Mouse (Mus musculus) embryonic facial prominence, embryonic 12.5 days (tissue): ENCODE measurements at regions not wholly inside any gene's neighbourhood (a gene's known extent, or its start where the extent isn't known, plus 50 kb on each side); places are given as distances from the start of the nearest gene placed in this dataset.

Experiments used
- ATAC-seq: fragments of 200-750 bp; cut with Nextera tagmentation; 2 replicates; pipeline ENCODE4 v1.8.0; 2017; ENCODE audit not compliant: insufficient number of reproducible peaks, insufficient read depth, low FRiP score, low TSS enrichment
- H3K27ac ChIP-seq: fragments of 300-500 bp; sonication (generic); 2 replicates; pipeline ENCODE4 v1.5.1; 2016; ENCODE audit warnings: mild to moderate bottlenecking
- H3K27me3 ChIP-seq: fragments of 300-500 bp; sonication (generic); 2 replicates; pipeline ENCODE4 v1.6.1; 2016; ENCODE audit warnings: mild to moderate bottlenecking, moderate library complexity
- H3K36me3 ChIP-seq: fragments of 300-500 bp; sonication (generic); 2 replicates; pipeline ENCODE4 v1.6.1; 2016; ENCODE audit warnings: mild to moderate bottlenecking
- H3K4me1 ChIP-seq: fragments of 300-500 bp; sonication (generic); 2 replicates; pipeline ENCODE4 v1.6.1; 2016
- H3K4me2 ChIP-seq: fragments of 300-500 bp; sonication (generic); replicated peaks from 2 replicates; pipeline ENCODE4 v1.6.1; 2016; ENCODE audit warnings: mild to moderate bottlenecking, moderate library complexity
- H3K4me3 ChIP-seq: fragments of 300-500 bp; sonication (generic); 2 replicates; pipeline ENCODE4 v1.5.1; 2016; ENCODE audit warnings: mild to moderate bottlenecking
- H3K9ac ChIP-seq: fragments of 300-500 bp; sonication (generic); 2 replicates; pipeline ENCODE4 v1.6.1; 2016; ENCODE audit warnings: mild to moderate bottlenecking, moderate library complexity
- H3K9me3 ChIP-seq: fragments of 300-500 bp; sonication (generic); 2 replicates; pipeline ENCODE4 v1.6.1; 2016; ENCODE audit warnings: mild to moderate bottlenecking, moderate library complexity
- WGBS: fragments of 180-500 bp; shearing (Covaris S2); methylation state at CpG from one replicate; pipeline ENCODE4 v1.1.7; 2016; 5-methylcytosine and 5-hydroxymethylcytosine counted together

GRCm38 (mm10) chr12:109272101-109272500 lies 180.5 kb upstream of the Dlk1 start:
- Histone ChIP-seq H3K4me1 (no peaks in the 10 kb centered on the region), H3K4me3 (no peak overlapping the region), H3K27ac (no peak overlapping the region), H3K36me3 (no peaks in the 10 kb centered on the region), H3K9ac (no peak overlapping the region), H3K27me3 (no peaks in the 10 kb centered on the region), H3K9me3 (no peaks in the 10 kb centered on the region), H3K4me2 (no peak overlapping the region)
- no peak for ATAC-seq
- 80% methylated on average over 5 of the region's 5 CpGs for WGBS

- H3K9ac ChIP-seq = no peak overlapping the region
- ATAC-seq = no peak
- H3K27ac ChIP-seq = no peak overlapping the region
- no peaks in the 10 kb centered on the region for H3K27me3 ChIP-seq
- H3K4me3 ChIP-seq = no peak overlapping the region
- no peaks in the 10 kb centered on the region for H3K36me3 ChIP-seq
- no peak overlapping the region for H3K4me2 ChIP-seq
- H3K4me1 ChIP-seq = no peaks in the 10 kb centered on the region
- 25% methylated on average over 6 of the region's 6 CpGs for WGBS
- no peaks in the 10 kb centered on the region for H3K9me3 ChIP-seq
These were observed 137.8 kb upstream of the Dlk1 start for GRCm38 (mm10) chr12:109314850-109315249.

GRCm38 (mm10) chr12:109325986-109326385 lies 126.6 kb upstream of the Dlk1 start:
- no peak overlapping the region for H3K4me3 ChIP-seq

GRCm38 (mm10) chr12:109371327-109371726 lies 81.3 kb upstream of the Dlk1 start:
- WGBS = 73% methylated on average over 2 of the region's 2 CpGs
- no peak overlapping the region for H3K9ac ChIP-seq
- no peaks in the 10 kb centered on the region for H3K27me3 ChIP-seq
- no peaks in the 10 kb centered on the region for H3K36me3 ChIP-seq
- no peak overlapping the region for H3K4me3 ChIP-seq
- no peak overlapping the region for H3K27ac ChIP-seq
- H3K9me3 ChIP-seq = no peaks in the 10 kb centered on the region
- H3K4me1 ChIP-seq = no peaks in the 10 kb centered on the region
- H3K4me2 ChIP-seq = no peak overlapping the region
- no peak for ATAC-seq

More at GRCm38 (mm10) chr12:109325986-109326385, 126.6 kb upstream of the Dlk1 start:
- no peaks in the 10 kb centered on the region for H3K27me3 ChIP-seq
- no peak overlapping the region for H3K9ac ChIP-seq
- no peaks in the 10 kb centered on the region for H3K9me3 ChIP-seq
- ATAC-seq = no peak
- H3K4me1 ChIP-seq = no peaks in the 10 kb centered on the region
- no peaks in the 10 kb centered on the region for H3K36me3 ChIP-seq
- 50% methylated on average over 11 of the region's 11 CpGs for WGBS
- H3K27ac ChIP-seq = no peak overlapping the region
- no peak overlapping the region for H3K4me2 ChIP-seq

- ATAC-seq = no peak
- no peaks in the 10 kb centered on the region for H3K36me3 ChIP-seq
- WGBS = 78% methylated on average over 5 of the region's 5 CpGs
These were observed 66.8 kb upstream of the Dlk1 start for GRCm38 (mm10) chr12:109385794-109386193.

GRCm38 (mm10) chr12:109388791-109389190 lies 63.8 kb upstream of the Dlk1 start:
- no peak overlapping the region for H3K4me3 ChIP-seq
- no peak for ATAC-seq
- H3K4me2 ChIP-seq = no peak overlapping the region
- H3K9ac ChIP-seq = no peak overlapping the region
- H3K9me3 ChIP-seq = no peaks in the 10 kb centered on the region
- 52% methylated on average over 7 of the region's 7 CpGs for WGBS
- peaks cover 3% of the 10 kb centered on the region; the same call in 1 of the 2 replicates for H3K4me1 ChIP-seq
- H3K27me3 ChIP-seq = peaks cover 7% of the 10 kb centered on the region; the same call in 1 of the 2 replicates
- H3K36me3 ChIP-seq = no peaks in the 10 kb centered on the region
- no peak overlapping the region for H3K27ac ChIP-seq

More at GRCm38 (mm10) chr12:109385794-109386193, 66.8 kb upstream of the Dlk1 start:
- Histone ChIP-seq H3K9me3 (no peaks in the 10 kb centered on the region), H3K4me3 (no peak overlapping the region), H3K4me2 (no peak overlapping the region), H3K27me3 (no peaks in the 10 kb centered on the region), H3K9ac (no peak overlapping the region), H3K4me1 (no peaks in the 10 kb centered on the region), H3K27ac (no peak overlapping the region)

GRCm38 (mm10) chr12:109390388-109390920 lies 62.2 kb upstream of the Dlk1 start:
- peaks cover 12% of the 10 kb centered on the region; the same call in 1 of the 2 replicates for H3K4me1 ChIP-seq
- H3K27ac ChIP-seq = no peak overlapping the region
- WGBS = 94% methylated on average over 12 of the region's 12 CpGs
- H3K4me3 ChIP-seq = no peak overlapping the region
- no peaks in the 10 kb centered on the region for H3K9me3 ChIP-seq
- H3K9ac ChIP-seq = no peak overlapping the region
- H3K36me3 ChIP-seq = no peaks in the 10 kb centered on the region
- H3K27me3 ChIP-seq = peaks cover 7% of the 10 kb centered on the region; the same call in 1 of the 2 replicates
- no peak overlapping the region for H3K4me2 ChIP-seq
- ATAC-seq = no peak

- Histone ChIP-seq H3K9ac (no peak overlapping the region), H3K36me3 (no peaks in the 10 kb centered on the region), H3K27ac (no peak overlapping the region), H3K4me3 (no peak overlapping the region), H3K27me3 (peaks cover 7% of the 10 kb centered on the region; the same call in 1 of the 2 replicates), H3K4me2 (no peak overlapping the region), H3K4me1 (peaks cover 12% of the 10 kb centered on the region; the same call in 1 of the 2 replicates), H3K9me3 (no peaks in the 10 kb centered on the region)
- no peak for ATAC-seq
- WGBS = 83% methylated on average over 8 of the region's 8 CpGs
These were observed 61.6 kb upstream of the Dlk1 start for GRCm38 (mm10) chr12:109390978-109391377.

GRCm38 (mm10) chr12:109393326-109393725 lies 59.3 kb upstream of the Dlk1 start:
- Histone ChIP-seq H3K4me2 (peak overlapping the region; percentile 35), H3K4me3 (no peak overlapping the region), H3K36me3 (no peaks in the 10 kb centered on the region), H3K27me3 (peaks cover 7% of the 10 kb centered on the region; the same call in 1 of the 2 replicates), H3K27ac (no peak overlapping the region), H3K9ac (no peak overlapping the region), H3K9me3 (no peaks in the 10 kb centered on the region), H3K4me1 (peaks cover 14% of the 10 kb centered on the region; the same call in 1 of the 2 replicates)
- WGBS = 44% methylated on average over 8 of the region's 8 CpGs
- ATAC-seq = no peak

- 0 out of 2 replicates have a peak, but pooled peaks have one; percentile 7 for ATAC-seq
- 6% methylated on average over 15 of the region's 15 CpGs for WGBS
- Histone ChIP-seq H3K27ac (0 out of 2 replicates have a peak overlapping the region, but pooled peaks have one; percentile 33), H3K27me3 (peaks cover 7% of the 10 kb centered on the region; the same call in 1 of the 2 replicates), H3K36me3 (no peaks in the 10 kb centered on the region), H3K4me2 (peak overlapping the region; percentile 35), H3K9ac (no peak overlapping the region), H3K9me3 (no peaks in the 10 kb centered on the region), H3K4me3 (no peak overlapping the region), H3K4me1 (peaks cover 15% of the 10 kb centered on the region; the same call in 1 of the 2 replicates)
These were observed 58.8 kb upstream of the Dlk1 start for GRCm38 (mm10) chr12:109393795-109394194.

GRCm38 (mm10) chr12:109394396-109394795 lies 58.2 kb upstream of the Dlk1 start:
- H3K27ac ChIP-seq = no peak overlapping the region
- H3K4me2 ChIP-seq = no peak overlapping the region
- H3K36me3 ChIP-seq = no peaks in the 10 kb centered on the region
- H3K27me3 ChIP-seq = peaks cover 7% of the 10 kb centered on the region; the same call in 1 of the 2 replicates
- peaks cover 20% of the 10 kb centered on the region for H3K4me1 ChIP-seq
- H3K9me3 ChIP-seq = no peaks in the 10 kb centered on the region
- H3K9ac ChIP-seq = no peak overlapping the region
- WGBS = 40% methylated on average over 11 of the region's 11 CpGs
- no peak overlapping the region for H3K4me3 ChIP-seq
- ATAC-seq = no peak

GRCm38 (mm10) chr12:109396614-109397013 lies 56.0 kb upstream of the Dlk1 start:
- no peak overlapping the region for H3K27ac ChIP-seq
- peaks cover 42% of the 10 kb centered on the region for H3K4me1 ChIP-seq
- H3K9me3 ChIP-seq = no peaks in the 10 kb centered on the region
- H3K4me3 ChIP-seq = no peak overlapping the region
- ATAC-seq = no peak
- H3K4me2 ChIP-seq = no peak overlapping the region
- no peaks in the 10 kb centered on the region for H3K36me3 ChIP-seq
- H3K27me3 ChIP-seq = peaks cover 7% of the 10 kb centered on the region; the same call in 1 of the 2 replicates
- H3K9ac ChIP-seq = no peak overlapping the region
- 82% methylated on average over 6 of the region's 6 CpGs for WGBS
